Mouse (Mus musculus) forebrain, postnatal 0 days (tissue): Measurements from ENCODE around the gene Tmem178b. TPM values are rescaled to one million over a fixed set of nuclear protein-coding genes. Genes with fewer than 3 reads are reported as not detected.

Source experiments
- ATAC-seq: fragments of 200-750 bp; cut with Nextera tagmentation; 2 replicates; pipeline ENCODE4 v1.8.0; 2017; ENCODE audit warnings: mild to moderate bottlenecking, moderate library complexity
- DNase-seq: peaks from one replicate; pipeline ENCODE4 v3.0.0-alpha.2; 2015
- H3K27ac ChIP-seq: fragments of 300-500 bp; sonication (generic); 2 replicates; pipeline ENCODE4 v1.5.1; 2014; ENCODE audit warnings: low read depth, mild to moderate bottlenecking, antibody characterized with exemption, low read length, moderate library complexity, mixed read lengths
- H3K27me3 ChIP-seq: fragments of 300-500 bp; sonication (generic); 2 replicates; pipeline ENCODE4 v1.6.1; 2014; ENCODE audit warnings: mild to moderate bottlenecking, low read length, mixed read lengths; ENCODE audit not compliant: insufficient read depth
- H3K36me3 ChIP-seq: fragments of 300-500 bp; sonication (generic); 2 replicates; pipeline ENCODE4 v1.6.1; 2014; ENCODE audit warnings: mild to moderate bottlenecking, moderate library complexity; ENCODE audit not compliant: insufficient read depth
- H3K4me1 ChIP-seq: fragments of 300-500 bp; sonication (generic); 2 replicates; pipeline ENCODE4 v1.6.1; 2014; ENCODE audit warnings: antibody characterized with exemption; ENCODE audit not compliant: insufficient read depth
- H3K4me2 ChIP-seq: fragments of 300-500 bp; sonication (generic); 2 replicates; pipeline ENCODE4 v1.6.1; 2014; ENCODE audit warnings: low read depth, mild to moderate bottlenecking, moderate library complexity
- H3K4me3 ChIP-seq: fragments of 300-500 bp; sonication (generic); 2 replicates; pipeline ENCODE4 v1.5.1; 2014; ENCODE audit warnings: low read depth, low read length, mixed read lengths
- H3K9ac ChIP-seq: fragments of 300-500 bp; sonication (generic); 2 replicates; pipeline ENCODE4 v1.6.1; 2014; ENCODE audit warnings: mild to moderate bottlenecking
- H3K9me3 ChIP-seq: fragments of 300-500 bp; sonication (generic); 2 replicates; pipeline ENCODE4 v1.6.1; 2016; ENCODE audit warnings: low read length
- CTCF ChIP-seq: sonication (generic); IDR thresholded peaks from 2 replicates; pipeline ENCODE4 v1.5.1; 2016; ENCODE audit warnings: antibody characterized with exemption, control low read depth, low read depth
- WGBS: fragments of 180-500 bp; shearing (Covaris S2); extraction: QIAGEN DNeasy Blood & Tissue Kit; methylation state at CpG from one replicate; pipeline ENCODE4 v1.1.7; 2014; 5-methylcytosine and 5-hydroxymethylcytosine counted together
- polyA plus RNA-seq: library from polyadenylated mRNA; unstranded; fragments of >200 nt; fragmentation: Nextera tagmentation; extraction: Ambion mirVana; gene quantifications from 2 replicates; pipeline ENCODE4 v1.2.1, GENCODE M21; 2015
- total RNA-seq: library from RNA; depleted of rRNA; stranded (reverse); fragments of >200 nt; gene quantifications from 2 replicates; pipeline ENCODE4 v1.2.3, GENCODE M21; 2014

Tmem178b gene
- total and polyA plus RNA-seq, 2 experiments from 2014 or later = 25.1 to 133 TPM

GRCm38 (mm10) chr6:39896500-39896899 lies 23.4 kb downstream of the Tmem178b start:
- no peaks in the 10 kb centered on the region for H3K9me3 ChIP-seq
- H3K4me3 ChIP-seq = no peak overlapping the region
- H3K4me1 ChIP-seq = no peaks in the 10 kb centered on the region
- H3K9ac ChIP-seq = no peak overlapping the region
- no peak for DNase-seq
- no peak overlapping the region for H3K4me2 ChIP-seq
- no peaks in the 10 kb centered on the region for H3K36me3 ChIP-seq
- no peak overlapping the region for H3K27ac ChIP-seq
- peak; percentile 27; the same call in 1 of the 2 replicates for ATAC-seq
- TF ChIP-seq CTCF = no peak
- WGBS = 18% methylated on average over 3 of the region's 3 CpGs
- no peaks in the 10 kb centered on the region for H3K27me3 ChIP-seq

- H3K27ac ChIP-seq = no peak overlapping the region
- H3K27me3 ChIP-seq = no peaks in the 10 kb centered on the region
- DNase-seq = no peak
- TF ChIP-seq CTCF = no peak
- 57% methylated on average over 4 of the region's 4 CpGs for WGBS
- H3K9ac ChIP-seq = no peak overlapping the region
- no peaks in the 10 kb centered on the region for H3K9me3 ChIP-seq
- H3K4me2 ChIP-seq = no peak overlapping the region
- ATAC-seq = no peak
- peaks cover 16% of the 10 kb centered on the region for H3K4me1 ChIP-seq
- H3K36me3 ChIP-seq = no peaks in the 10 kb centered on the region
- no peak overlapping the region for H3K4me3 ChIP-seq
Observed at GRCm38 (mm10) chr6:39899231-39899630, 26.2 kb downstream of the Tmem178b start.

- 11% methylated on average over 6 of the region's 6 CpGs for WGBS
- no peak overlapping the region for H3K4me3 ChIP-seq
- H3K9ac ChIP-seq = no peak overlapping the region
- ATAC-seq (no peak; the same call in 1 of the 2 replicates), DNase-seq (peak; percentile 21)
- H3K36me3 ChIP-seq = no peaks in the 10 kb centered on the region
- no peaks in the 10 kb centered on the region for H3K9me3 ChIP-seq
- peak overlapping the region; percentile 20; the same call in 1 of the 2 replicates for H3K4me2 ChIP-seq
- 0 out of 2 replicates have a peak overlapping the region, but pooled peaks have one; percentile 62 for H3K27ac ChIP-seq
- H3K27me3 ChIP-seq = no peaks in the 10 kb centered on the region
- no peak for TF ChIP-seq CTCF
- H3K4me1 ChIP-seq = peaks cover 17% of the 10 kb centered on the region
Observed at GRCm38 (mm10) chr6:39903220-39903773, 30.2 kb downstream of the Tmem178b start.

- Histone ChIP-seq H3K36me3 (no peaks in the 10 kb centered on the region), H3K4me3 (no peak overlapping the region), H3K9ac (peak overlapping the region; percentile 14; the same call in 1 of the 2 replicates), H3K4me1 (peaks cover 17% of the 10 kb centered on the region), H3K27me3 (no peaks in the 10 kb centered on the region), H3K9me3 (no peaks in the 10 kb centered on the region), H3K4me2 (peak overlapping the region; percentile 20; the same call in 1 of the 2 replicates), H3K27ac (peak overlapping the region; percentile 62; the same call in 1 of the 2 replicates)
- WGBS = 22% methylated on average over 11 of the region's 11 CpGs
- ATAC-seq = peak; percentile 89
- no peak for TF ChIP-seq CTCF
- DNase-seq = peak; percentile 69
Observed at GRCm38 (mm10) chr6:39903845-39904244, 30.8 kb downstream of the Tmem178b start.

- Histone ChIP-seq H3K4me1 (no peaks in the 10 kb centered on the region), H3K9me3 (no peaks in the 10 kb centered on the region), H3K27ac (no peak overlapping the region), H3K9ac (no peak overlapping the region), H3K4me3 (no peak overlapping the region), H3K27me3 (no peaks in the 10 kb centered on the region), H3K36me3 (no peaks in the 10 kb centered on the region), H3K4me2 (no peak overlapping the region)
- no peak for ATAC-seq
- no peak for DNase-seq
- WGBS = 62% methylated on average over 8 of the region's 8 CpGs
- no peak for TF ChIP-seq CTCF
Observed at GRCm38 (mm10) chr6:39914956-39915355, 41.9 kb downstream of the Tmem178b start.

- H3K9me3 ChIP-seq = no peaks in the 10 kb centered on the region
- H3K27me3 ChIP-seq = no peaks in the 10 kb centered on the region
- no peak for DNase-seq
- 80% methylated on average over 2 of the region's 2 CpGs for WGBS
- no peak for ATAC-seq
- H3K9ac ChIP-seq = no peak overlapping the region
- no peak for TF ChIP-seq CTCF
- no peak overlapping the region for H3K4me2 ChIP-seq
- H3K4me1 ChIP-seq = no peaks in the 10 kb centered on the region
- no peak overlapping the region for H3K4me3 ChIP-seq
- H3K27ac ChIP-seq = no peak overlapping the region
- no peaks in the 10 kb centered on the region for H3K36me3 ChIP-seq
Observed at GRCm38 (mm10) chr6:39915636-39916281, 42.7 kb downstream of the Tmem178b start.

- no peak for TF ChIP-seq CTCF
- 90% methylated on average over 4 of the region's 4 CpGs for WGBS
- no peak for DNase-seq
Observed at GRCm38 (mm10) chr6:39916514-39916913, 43.4 kb downstream of the Tmem178b start.

More at GRCm38 (mm10) chr6:39916514-39916913, 43.4 kb downstream of the Tmem178b start:
- Histone ChIP-seq H3K4me3 (no peak overlapping the region), H3K4me2 (no peak overlapping the region), H3K36me3 (no peaks in the 10 kb centered on the region), H3K9ac (no peak overlapping the region), H3K4me1 (no peaks in the 10 kb centered on the region), H3K27me3 (no peaks in the 10 kb centered on the region), H3K9me3 (no peaks in the 10 kb centered on the region), H3K27ac (no peak overlapping the region)
- ATAC-seq = no peak
